Mouse (Mus musculus): Measurements from ENCODE around the gene Exoc7.
A peak's percentile ranks its signal among the peaks of the same experiment; 100 is the strongest.

Exoc7 gene

GRCm38 (mm10) chr11:116307019-116307725, at the start of gene Exoc7:
Exoc7 (minus strand) TSS chr11:116307233.
- no peak for DNase-seq

DNA sequence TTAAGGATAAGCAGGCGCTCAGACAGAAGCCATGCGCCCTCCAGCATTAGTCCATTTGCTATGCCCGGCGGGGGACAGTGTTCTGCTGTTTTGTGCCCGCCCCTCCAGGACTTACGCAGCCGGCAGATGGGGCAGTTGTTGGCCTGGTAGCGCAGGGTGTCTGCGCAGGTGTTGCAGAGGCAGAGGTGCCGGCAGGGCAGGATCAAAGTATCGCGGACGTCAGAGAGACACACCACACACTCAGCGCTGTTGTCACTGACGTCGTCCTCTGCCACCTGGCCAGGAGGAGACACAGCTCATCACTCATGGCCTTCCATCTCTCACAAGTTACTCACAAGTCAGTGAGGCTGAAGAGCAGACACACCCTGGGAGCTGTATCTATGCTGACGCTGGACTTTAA, 47.5 kb upstream of the Exoc7 start:
- DNase-seq, result no peak

GRCm38 (mm10) chr11:116353535-116353934, 46.5 kb upstream of the Exoc7 start:
- no peak for DNase-seq

GRCm38 (mm10) chr11:116351294-116351693, 44.3 kb upstream of the Exoc7 start:
- DNase-seq, result no peak

GRCm38 (mm10) chr11:116347955-116348354, 40.9 kb upstream of the Exoc7 start:
- no peak for DNase-seq

DNA sequence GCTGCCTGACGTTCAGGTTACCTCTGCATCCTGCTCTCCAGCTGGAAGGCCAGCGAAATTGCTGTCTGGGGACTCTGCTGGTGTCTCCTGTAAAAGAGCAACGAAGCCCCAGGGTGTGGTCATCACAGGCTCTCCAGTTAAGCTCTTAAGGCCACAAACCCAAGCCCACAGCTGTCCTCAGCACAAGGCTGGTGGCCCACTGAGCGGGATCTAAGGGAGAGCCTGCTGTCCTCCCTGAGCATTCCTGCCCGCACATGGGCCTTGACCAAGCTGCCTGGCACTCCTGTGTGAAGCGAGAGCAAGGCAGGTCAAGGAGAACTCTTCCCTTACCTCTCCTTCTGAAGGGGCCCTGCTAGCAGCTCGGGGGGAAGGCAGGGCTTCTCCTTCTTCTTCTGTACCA, 40.0 kb upstream of the Exoc7 start:
- no peak for DNase-seq

DNA sequence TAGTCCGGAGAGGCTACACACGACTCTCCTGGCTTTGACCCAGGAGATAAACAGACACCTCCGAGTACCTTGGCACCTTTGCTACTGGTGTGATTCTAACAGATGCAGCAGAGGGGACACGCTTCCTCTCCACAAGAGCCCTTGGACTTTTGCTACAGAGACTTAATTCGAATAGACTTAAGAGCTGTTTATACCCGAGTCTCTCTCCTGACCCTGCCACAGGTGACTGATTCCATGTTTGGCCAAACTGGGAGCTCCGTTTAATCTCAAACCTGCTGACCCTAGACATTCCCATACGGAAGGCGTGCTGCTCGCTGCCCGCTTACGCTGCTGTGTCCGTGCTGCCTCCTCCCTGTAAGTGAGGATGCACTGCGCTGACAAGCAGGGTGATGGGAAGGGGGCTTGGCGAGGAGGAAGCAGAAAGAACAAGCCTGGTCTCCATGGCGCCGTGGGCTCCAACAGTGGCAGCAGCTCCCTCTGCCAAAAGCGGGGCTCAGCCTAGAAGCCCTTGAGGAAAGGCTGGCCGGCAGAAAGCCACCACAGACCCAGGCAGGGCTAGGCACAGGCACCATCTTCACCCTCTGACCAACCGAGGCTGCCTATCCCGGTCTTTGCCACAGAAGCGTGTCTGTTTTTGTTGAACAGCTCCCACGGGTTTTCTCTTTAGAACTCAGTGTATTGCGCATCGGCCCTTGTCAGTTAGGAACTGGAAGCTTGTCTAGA, 35.2 kb upstream of the Exoc7 start:
- DNase-seq, result no peak

DNA sequence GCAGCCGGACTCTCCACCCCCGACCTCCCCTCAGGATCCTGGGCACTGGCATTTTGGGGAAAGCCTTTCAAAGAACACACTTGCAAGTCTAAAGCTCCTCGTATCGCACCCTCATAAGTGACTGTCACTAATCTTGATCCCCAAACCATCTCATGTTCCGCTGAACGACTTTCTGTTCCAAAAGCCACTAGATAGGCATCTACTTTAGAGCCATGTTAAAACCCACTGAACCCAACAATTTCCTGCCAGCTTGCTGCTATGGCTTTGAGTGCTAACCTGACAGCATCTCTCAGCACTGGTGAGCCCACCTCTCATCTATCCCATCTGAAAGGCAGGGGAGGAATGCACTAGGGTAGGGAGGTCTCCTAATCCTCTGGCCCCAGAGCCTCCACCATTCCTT, 30.5 kb upstream of the Exoc7 start:
- DNase-seq, result no peak

DNA sequence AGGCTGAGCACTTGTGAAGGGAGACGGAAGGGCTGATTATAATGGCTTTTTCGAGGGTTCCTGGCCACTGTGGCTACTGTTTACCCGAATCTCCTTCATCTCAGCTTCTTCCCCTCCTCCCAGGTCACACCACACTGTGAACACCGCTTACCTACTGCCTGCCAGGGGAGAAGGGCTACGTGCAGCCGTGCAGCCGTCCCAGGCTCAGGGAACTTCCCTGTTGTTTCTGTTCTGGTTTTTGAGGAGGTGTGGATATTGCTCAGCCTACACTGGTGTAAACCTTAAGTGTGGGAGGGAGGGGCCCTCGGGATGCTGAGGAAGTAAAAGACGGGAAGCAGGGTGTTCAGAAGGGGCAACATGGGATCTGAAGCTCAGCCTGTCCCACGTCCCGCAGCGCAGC, 30.0 kb upstream of the Exoc7 start:
- DNase-seq, result no peak

GRCm38 (mm10) chr11:116336393-116336792, 29.4 kb upstream of the Exoc7 start:
- DNase-seq, result no peak

- peak; percentile 97 for DNase-seq
Observed at GRCm38 (mm10) chr11:116335244-116336036, 28.4 kb upstream of the Exoc7 start, which contains the start of gene Foxj1. Foxj1 (minus strand) TSS chr11:116335399.

GRCm38 (mm10) chr11:116334417-116334782, 27.4 kb upstream of the Exoc7 start:
- no peak for DNase-seq

DNA sequence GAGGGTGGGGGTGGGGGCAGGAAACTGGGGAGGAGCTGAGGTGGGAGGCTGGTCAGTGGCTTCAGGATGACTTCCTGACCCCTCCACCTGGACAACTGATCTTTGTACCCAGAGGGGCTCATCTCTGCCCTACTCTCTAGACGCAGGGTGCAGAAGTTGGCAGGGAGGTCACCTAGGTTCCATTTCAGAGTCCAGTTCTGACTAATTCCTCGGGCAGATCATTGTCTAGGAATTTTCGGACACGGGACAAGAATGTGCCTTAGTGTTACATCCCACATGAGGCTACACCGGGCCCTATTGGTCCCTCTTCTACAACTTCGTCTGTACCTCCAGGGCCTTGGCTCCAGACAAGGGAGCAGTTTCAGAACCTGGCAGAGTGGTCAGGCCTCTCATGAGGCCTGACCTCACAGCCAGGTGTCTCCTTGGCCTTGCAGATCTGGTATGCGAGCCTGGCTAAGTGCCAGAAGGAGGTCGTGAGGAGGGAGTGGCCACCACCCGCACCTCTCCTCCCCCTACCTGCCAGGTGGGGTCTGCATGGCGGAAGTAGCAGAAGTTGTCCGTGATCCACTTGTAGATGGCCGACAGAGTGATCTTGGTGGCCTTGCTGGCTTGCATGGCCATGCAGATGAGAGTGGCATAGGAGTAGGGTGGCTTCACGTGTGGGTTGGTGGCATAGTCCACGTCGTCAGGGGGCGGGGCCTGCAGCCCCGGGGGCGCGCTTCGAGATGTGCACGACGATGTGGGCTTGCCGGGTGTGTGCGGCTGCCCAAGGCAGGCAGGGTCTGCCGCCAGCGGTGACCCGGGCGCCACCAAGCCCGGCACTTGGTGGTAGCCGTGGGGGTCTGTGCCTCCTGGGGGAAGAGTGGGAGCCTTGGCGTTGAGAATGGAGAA, 26.7 kb upstream of the Exoc7 start:
- no peak for DNase-seq

DNA sequence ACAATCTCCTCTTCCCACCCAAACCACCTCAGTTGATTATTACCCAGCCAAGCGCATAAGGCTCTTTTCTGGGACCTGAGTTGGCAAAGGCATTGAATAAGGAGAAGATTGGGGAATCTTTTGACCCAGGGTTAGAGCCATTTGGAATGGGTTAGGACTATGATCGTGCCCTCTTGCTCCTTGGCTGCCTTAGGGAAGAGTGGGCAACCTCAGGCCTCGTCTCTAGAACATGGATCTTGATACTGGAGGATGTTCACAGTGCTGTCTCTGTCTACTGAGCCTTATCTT, 25.9 kb upstream of the Exoc7 start:
- no peak for DNase-seq

DNA sequence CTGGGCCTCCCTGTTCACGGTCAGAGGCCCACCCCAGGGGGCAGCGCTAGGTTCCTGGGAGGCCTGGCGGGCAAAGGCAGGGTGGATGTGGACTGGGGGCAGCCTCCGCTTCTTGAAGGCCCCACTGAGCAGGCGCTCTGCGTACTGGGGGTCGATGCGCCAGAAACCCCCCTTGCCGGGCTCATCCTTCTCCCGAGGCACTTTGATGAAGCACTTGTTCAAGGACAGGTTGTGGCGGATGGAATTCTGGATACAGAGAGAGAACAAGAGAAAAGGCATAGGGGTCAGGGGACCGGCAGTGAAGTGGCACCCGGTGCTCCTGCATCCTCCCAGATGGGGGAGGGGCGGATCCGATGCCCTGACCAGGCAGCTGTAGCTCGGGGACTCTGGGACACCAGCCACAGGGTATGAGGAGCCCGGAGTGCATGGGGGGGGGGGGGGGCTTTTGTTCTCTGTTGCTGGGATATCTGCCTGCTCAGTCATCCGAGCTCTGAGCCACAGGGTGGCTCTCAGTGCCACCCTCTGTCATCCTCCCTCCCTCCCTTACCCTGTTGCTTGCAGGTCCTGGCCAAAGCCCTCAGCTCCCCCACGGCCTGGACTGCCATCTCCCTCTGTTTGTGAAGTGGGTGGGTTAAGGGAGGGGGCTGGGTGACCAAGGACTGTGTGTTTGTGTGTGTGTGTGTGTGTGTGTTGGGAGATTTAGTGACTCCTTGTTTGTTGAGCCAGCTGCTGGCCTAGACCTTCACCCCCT, 25.4 kb upstream of the Exoc7 start:
- peak; percentile 85 for DNase-seq

DNA sequence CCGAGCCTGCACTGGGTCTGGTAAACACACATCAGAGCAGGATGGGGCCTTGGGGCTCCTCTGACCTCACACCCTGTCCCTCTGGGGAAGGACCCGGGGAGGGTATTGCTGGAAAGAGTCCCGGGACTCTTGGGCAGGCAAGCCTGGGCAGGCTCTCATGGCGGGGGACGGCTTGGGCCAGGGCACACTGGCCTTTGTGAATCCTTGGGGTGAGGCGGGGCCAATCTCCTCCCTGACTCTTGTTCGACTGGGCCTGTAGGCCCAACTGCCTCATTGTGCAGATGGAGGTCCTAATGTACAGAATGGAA, 23.1 kb upstream of the Exoc7 start:
- peak; percentile 66 for DNase-seq

DNA sequence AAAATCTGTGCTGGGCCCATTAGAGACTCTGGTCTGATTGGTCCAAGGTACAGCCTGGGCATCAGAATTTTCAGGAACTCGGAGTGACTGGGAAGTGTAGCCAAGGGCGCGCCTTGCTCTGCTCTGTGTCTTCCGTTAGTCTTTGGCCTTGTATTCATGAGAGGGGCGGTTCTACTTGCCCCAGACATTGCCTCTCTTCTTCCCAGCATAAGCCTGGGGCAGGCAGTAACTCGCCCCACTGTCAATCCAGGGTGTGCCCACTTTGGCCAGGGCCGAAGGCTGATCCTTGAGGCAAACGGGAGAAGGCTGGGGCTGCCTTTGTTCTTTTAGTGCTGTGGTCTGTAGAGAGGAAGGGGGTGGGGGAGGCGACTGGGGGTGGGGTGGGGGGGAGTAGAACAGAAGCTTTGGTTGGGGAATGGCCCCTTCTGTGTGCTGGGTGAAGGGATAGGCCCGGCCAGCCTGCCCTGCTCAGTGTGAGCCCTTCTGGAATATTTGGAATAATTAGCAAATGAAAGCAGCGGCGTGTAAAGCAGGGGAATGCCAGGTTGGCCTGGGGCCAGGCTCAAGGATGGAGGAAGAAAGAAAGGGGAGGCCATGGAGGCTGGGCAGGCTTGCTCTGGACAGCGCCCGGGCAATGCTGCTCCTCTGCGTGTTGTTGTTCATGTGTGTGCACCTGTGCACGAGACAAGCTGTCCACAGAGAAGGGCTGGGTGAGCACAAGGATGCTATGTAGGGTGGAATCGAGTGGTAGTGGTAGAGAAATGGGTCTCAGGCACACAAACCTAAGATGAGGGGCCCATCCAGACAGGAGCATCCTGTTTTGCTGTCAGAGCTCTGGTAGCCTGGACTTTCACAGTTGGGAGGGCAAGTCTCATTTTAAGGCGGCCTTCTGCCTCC, 22.5 kb upstream of the Exoc7 start:
- DNase-seq, result no peak

DNA sequence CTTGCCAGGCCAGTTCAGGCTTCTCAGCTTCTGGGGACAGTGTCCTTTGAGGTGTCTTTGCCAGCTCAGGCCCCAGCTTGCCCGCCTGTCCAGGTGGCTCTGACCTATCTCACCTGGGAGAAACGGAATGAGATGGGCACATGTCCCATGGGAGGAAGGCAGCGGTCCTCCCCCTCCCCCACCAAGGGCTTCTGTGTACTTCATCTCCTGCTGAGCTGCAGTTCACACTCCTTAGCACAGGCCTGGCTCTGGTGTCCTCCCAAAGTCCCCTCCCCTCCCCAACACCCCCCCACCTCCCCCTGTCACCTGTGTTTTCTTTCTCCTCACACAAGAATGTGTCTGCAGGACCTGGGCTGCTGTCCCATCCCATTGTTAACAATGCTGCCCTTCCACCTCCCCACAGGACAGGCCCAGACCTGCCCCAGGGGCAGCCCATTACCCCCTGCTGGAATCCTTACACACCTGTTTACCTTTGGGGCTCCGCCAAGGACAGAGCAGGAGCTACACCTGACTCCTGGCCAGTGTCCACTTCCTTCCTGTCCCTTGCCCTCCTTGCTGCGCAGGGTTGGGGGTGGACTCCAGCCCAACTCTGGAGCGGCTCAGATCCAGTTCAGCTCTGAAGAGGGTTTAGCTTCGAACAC, 20.1 kb upstream of the Exoc7 start:
- no peak for DNase-seq

DNA sequence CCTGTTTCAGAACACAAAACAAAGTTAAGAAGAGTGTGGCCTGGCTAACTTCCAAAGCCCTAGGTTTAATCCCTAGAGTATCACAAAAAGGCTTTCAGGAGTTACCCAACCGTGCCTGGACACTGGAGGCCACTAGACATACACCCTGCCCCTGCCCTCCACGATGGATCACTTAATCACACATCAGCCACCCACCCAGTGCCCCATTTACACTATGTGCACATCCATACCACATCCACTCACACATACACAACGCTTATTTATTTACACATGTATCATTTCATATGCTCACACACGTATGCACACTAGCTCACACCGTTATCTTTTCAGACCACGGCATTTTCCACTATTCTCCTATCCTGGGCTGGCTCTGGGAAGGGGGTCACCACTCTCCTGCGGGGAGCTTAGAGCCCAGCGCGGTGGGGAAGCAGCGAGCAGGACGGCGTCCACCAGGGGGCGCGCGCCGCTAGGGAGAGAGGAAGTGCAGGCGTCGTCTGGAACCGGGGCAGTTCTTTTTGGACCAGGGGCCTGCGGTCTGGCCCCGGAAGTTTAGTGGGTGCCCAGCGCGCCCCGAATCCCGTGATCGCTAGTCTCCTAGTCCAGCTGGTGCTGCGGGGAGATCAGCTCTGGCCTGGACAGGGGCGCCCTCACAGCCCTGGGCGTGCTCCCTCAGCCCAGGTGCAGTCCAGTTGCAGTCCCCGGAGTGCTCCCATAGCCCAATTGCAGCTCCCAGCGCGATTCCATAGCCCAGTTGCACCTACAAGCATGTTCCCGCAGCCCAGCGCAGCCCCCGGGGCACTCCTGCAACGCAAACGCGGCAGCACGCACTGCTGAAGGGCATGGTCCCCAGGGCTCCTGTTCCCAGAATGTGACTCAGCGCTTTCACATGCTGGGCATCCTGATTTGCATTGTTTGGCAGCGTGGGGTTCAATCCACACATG, 12.0 kb upstream of the Exoc7 start:
- peak; percentile 69 for DNase-seq

- no peak for DNase-seq
Observed at GRCm38 (mm10) chr11:116312359-116312758, 5.3 kb upstream of the Exoc7 start.
